Mouse (Mus musculus): ENCODE measurements around the gene 4930470P17Rik. TPM values are rescaled to one million over a fixed set of nuclear protein-coding genes. Genes with fewer than 3 reads are reported as not detected.

Gene 4930470P17Rik
- polyA plus RNA-seq (2014; fragmentation: Nextera tagmentation; extraction: Ambion mirVana): not detected in 2 replicates

DNA sequence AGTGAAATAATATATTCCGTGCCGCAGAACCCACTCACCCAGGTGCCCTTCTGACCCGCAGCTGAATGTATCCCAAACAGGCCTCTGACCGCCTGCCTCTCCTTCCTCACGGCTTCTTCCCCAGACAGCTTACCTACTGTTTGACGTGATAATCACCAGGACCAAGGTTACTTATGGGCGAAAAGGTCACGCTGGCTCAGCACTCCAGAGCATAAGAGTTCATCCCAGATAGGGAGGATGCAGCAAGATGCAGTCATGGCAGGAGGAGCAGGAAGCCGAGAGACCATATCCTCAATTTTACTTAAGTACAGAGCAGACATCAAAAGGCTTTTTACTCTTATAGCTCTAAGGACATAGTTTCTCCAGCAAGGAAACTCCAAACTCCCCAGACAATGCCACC lies at the start of gene 4930470P17Rik:
TSS of gene 4930470P17Rik (minus strand) at position 101 of the 400 bp plus-strand sequence.
- no peak within 1 kb of the TSS for H3K4me3 ChIP-seq (ENCODE audit: low read depth, low read length)
- H3K9ac ChIP-seq (ENCODE audit: low read length): no peak within 1 kb of the TSS
- no peaks in the 10 kb centered on the region for H3K9me3 ChIP-seq (ENCODE audit: control insufficient read depth, low read length)
- ATAC-seq (ENCODE audit: insufficient number of reproducible peaks, low FRiP score, low TSS enrichment, low read depth) (no peak), DNase-seq (ENCODE audit: low spot score) (no peak)
- WGBS: 68% methylated on average over 9 of the region's 9 CpGs
- no peak within 1 kb of the TSS for H3K4me2 ChIP-seq (ENCODE audit: low read depth, severe bottlenecking)
- H3K27me3 ChIP-seq (ENCODE audit: control insufficient read depth, insufficient read depth, low read length): no peaks in the 10 kb centered on the region
- no peak within 1 kb of the TSS for H3K27ac ChIP-seq (replicated peaks; ENCODE audit: low read depth, low read length)
- peaks cover 5% of the 10 kb centered on the region for H3K4me1 ChIP-seq (ENCODE audit: control insufficient read depth, insufficient read depth, low read length)
- H3K36me3 ChIP-seq (ENCODE audit: control insufficient read depth, insufficient read depth, low read length): no peaks in the 10 kb centered on the region

DNA sequence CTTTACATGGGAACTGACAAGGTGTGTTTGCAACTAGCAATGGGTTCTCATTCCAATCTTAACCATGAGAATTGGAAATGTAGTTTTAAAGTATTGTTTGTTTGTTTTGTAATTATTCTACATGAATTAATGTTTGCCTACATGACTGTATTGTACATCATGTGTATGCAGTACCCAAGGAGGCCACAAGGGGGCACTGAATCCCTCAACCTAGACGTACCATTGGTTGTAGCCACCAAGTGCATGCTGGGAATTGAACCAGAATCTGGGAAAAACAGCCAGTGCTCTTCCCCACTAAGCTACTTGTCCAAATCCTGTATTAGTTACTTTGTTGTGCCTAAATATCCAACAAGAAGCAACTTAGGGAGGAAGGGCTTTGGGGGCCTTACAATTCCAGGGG lies 49.7 kb upstream of the 4930470P17Rik start:
- H3K4me3 ChIP-seq (ENCODE audit: low read depth, low read length): no peak overlapping the region
- no peak overlapping the region for H3K27ac ChIP-seq (replicated peaks; ENCODE audit: low read depth, low read length)
- DNase-seq (ENCODE audit: low spot score): no peak
- no peak overlapping the region for H3K9ac ChIP-seq (ENCODE audit: low read length)
- ATAC-seq (ENCODE audit: insufficient number of reproducible peaks, low FRiP score, low TSS enrichment, low read depth): no peak
- WGBS: 83% methylated on average over 1 of the region's 1 CpGs
- H3K4me2 ChIP-seq (ENCODE audit: low read depth, severe bottlenecking): no peak overlapping the region
- no peaks in the 10 kb centered on the region for H3K36me3 ChIP-seq (ENCODE audit: control insufficient read depth, insufficient read depth, low read length)
- no peaks in the 10 kb centered on the region for H3K4me1 ChIP-seq (ENCODE audit: control insufficient read depth, insufficient read depth, low read length)
- H3K9me3 ChIP-seq (ENCODE audit: control insufficient read depth, low read length): no peaks in the 10 kb centered on the region
- H3K27me3 ChIP-seq (ENCODE audit: control insufficient read depth, insufficient read depth, low read length): no peaks in the 10 kb centered on the region

DNA sequence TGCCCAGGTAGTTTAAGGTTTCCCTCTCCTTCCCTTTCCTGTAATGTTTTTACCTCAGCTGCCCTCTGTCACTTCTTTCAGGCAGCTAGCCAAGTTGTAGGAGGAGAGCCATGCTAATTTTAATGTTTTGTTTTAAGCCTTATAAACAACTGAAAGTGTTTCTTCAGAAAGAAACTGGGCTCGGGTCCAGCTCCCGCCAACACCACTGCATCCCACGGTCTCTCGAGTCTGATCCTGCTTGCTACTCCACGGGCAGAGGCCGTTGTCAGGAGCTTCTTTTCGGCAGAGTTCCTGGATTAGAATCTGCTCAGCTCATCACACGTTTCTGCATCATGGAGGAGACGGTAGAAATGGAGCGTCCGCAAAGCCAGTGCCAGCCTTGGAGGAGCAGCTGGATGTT lies 46.7 kb upstream of the 4930470P17Rik start:
- ATAC-seq (ENCODE audit: insufficient number of reproducible peaks, low FRiP score, low TSS enrichment, low read depth) (no peak), DNase-seq (ENCODE audit: low spot score) (no peak)
- Histone ChIP-seq H3K27me3 (ENCODE audit: control insufficient read depth, insufficient read depth, low read length) (no peaks in the 10 kb centered on the region), H3K4me2 (ENCODE audit: low read depth, severe bottlenecking) (no peak overlapping the region), H3K9me3 (ENCODE audit: control insufficient read depth, low read length) (no peaks in the 10 kb centered on the region), H3K4me1 (ENCODE audit: control insufficient read depth, insufficient read depth, low read length) (no peaks in the 10 kb centered on the region), H3K36me3 (ENCODE audit: control insufficient read depth, insufficient read depth, low read length) (no peaks in the 10 kb centered on the region), H3K27ac (replicated peaks; ENCODE audit: low read depth, low read length) (no peak overlapping the region), H3K4me3 (ENCODE audit: low read depth, low read length) (no peak overlapping the region), H3K9ac (ENCODE audit: low read length) (no peak overlapping the region)
- WGBS: 91% methylated on average over 11 of the region's 11 CpGs

DNA sequence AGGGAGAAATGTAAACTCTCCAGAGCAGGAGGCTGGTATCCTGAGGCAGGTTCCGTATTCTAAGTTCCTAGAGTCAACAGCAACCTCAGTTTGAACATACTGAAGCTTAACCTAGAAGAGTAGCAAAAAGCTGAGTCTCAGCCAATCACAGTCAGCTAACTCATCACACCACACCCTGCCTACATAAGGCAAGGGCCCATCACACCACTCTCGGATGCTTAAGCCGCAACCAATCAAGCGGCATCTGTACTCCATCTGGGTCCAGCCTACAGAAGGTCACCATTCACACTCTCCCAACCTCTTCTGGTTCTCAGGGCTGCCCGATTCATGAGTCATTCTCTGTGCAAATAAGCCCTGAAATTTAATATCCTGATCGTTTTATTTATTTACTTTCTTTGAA lies 44.4 kb upstream of the 4930470P17Rik start:
- Histone ChIP-seq H3K27me3 (ENCODE audit: control insufficient read depth, insufficient read depth, low read length) (no peaks in the 10 kb centered on the region), H3K4me3 (ENCODE audit: low read depth, low read length) (no peak overlapping the region), H3K27ac (replicated peaks; ENCODE audit: low read depth, low read length) (no peak overlapping the region), H3K36me3 (ENCODE audit: control insufficient read depth, insufficient read depth, low read length) (no peaks in the 10 kb centered on the region), H3K4me2 (ENCODE audit: low read depth, severe bottlenecking) (no peak overlapping the region), H3K4me1 (ENCODE audit: control insufficient read depth, insufficient read depth, low read length) (no peaks in the 10 kb centered on the region), H3K9ac (ENCODE audit: low read length) (no peak overlapping the region), H3K9me3 (ENCODE audit: control insufficient read depth, low read length) (no peaks in the 10 kb centered on the region)
- whole genome bisulfite sequencing: 91% methylated on average over 6 of the region's 6 CpGs
- DNase-seq (ENCODE audit: low spot score) (no peak), ATAC-seq (ENCODE audit: insufficient number of reproducible peaks, low FRiP score, low TSS enrichment, low read depth) (no peak)

DNA sequence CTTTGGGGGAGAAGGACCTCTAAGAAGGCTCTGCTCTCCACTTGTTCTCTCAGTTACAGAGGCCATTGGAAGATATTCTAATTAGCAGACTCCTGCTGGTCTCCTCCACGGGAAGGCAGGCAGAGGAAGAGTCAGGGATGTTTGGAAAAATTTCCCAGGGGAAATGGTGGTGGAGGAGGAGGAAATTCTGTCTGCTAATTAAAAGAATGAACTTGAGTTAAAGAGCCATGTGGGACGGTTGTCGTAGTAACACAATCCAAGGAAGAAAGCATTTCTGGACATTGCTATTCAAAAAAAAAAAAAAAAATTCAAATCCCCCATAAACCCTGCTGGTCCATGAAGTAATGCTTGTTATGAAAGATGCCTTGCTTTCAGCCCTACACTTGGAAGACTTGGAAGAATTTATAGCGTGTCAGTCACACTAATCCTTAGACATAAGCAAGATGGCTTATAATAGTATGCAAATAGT lies 40.6 kb upstream of the 4930470P17Rik start:
- Histone ChIP-seq H3K9ac (ENCODE audit: low read length) (no peak overlapping the region), H3K9me3 (ENCODE audit: control insufficient read depth, low read length) (no peaks in the 10 kb centered on the region), H3K27ac (replicated peaks; ENCODE audit: low read depth, low read length) (no peak overlapping the region), H3K4me1 (ENCODE audit: control insufficient read depth, insufficient read depth, low read length) (no peaks in the 10 kb centered on the region), H3K36me3 (ENCODE audit: control insufficient read depth, insufficient read depth, low read length) (no peaks in the 10 kb centered on the region), H3K27me3 (ENCODE audit: control insufficient read depth, insufficient read depth, low read length) (no peaks in the 10 kb centered on the region), H3K4me3 (ENCODE audit: low read depth, low read length) (no peak overlapping the region), H3K4me2 (ENCODE audit: low read depth, severe bottlenecking) (no peak overlapping the region)
- WGBS: 62% methylated on average over 4 of the region's 4 CpGs
- no peak for DNase-seq (ENCODE audit: low spot score)
- ATAC-seq (ENCODE audit: insufficient number of reproducible peaks, low FRiP score, low TSS enrichment, low read depth): no peak

DNA sequence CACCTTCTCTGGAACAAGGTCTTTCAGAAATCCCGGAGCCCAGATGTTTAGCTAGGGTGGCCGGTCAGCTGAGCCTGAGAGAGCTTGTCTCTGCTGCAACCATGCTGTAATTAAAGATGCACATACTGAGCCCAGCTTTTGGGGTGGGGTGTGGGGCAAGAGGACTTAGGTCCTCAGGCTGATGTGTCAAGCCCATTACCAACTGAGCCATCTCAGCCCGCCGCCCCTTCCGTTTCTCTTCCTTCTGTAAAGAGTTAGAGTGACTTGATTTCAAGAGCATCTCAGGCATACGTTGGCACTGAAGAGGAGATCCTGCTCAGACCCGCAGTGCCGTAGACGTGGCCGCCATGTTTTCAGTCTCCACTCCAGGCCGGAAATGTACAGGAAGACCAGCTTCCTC lies 38.5 kb upstream of the 4930470P17Rik start:
- DNase-seq (ENCODE audit: low spot score): no peak
- Histone ChIP-seq H3K27me3 (ENCODE audit: control insufficient read depth, insufficient read depth, low read length) (no peaks in the 10 kb centered on the region), H3K9me3 (ENCODE audit: control insufficient read depth, low read length) (no peaks in the 10 kb centered on the region), H3K4me3 (ENCODE audit: low read depth, low read length) (no peak overlapping the region), H3K27ac (replicated peaks; ENCODE audit: low read depth, low read length) (no peak overlapping the region), H3K9ac (ENCODE audit: low read length) (no peak overlapping the region), H3K36me3 (ENCODE audit: control insufficient read depth, insufficient read depth, low read length) (no peaks in the 10 kb centered on the region), H3K4me1 (ENCODE audit: control insufficient read depth, insufficient read depth, low read length) (no peaks in the 10 kb centered on the region), H3K4me2 (ENCODE audit: low read depth, severe bottlenecking) (no peak overlapping the region)
- ATAC-seq (ENCODE audit: insufficient number of reproducible peaks, low FRiP score, low TSS enrichment, low read depth): no peak
- 86% methylated on average over 11 of the region's 11 CpGs for WGBS

DNA sequence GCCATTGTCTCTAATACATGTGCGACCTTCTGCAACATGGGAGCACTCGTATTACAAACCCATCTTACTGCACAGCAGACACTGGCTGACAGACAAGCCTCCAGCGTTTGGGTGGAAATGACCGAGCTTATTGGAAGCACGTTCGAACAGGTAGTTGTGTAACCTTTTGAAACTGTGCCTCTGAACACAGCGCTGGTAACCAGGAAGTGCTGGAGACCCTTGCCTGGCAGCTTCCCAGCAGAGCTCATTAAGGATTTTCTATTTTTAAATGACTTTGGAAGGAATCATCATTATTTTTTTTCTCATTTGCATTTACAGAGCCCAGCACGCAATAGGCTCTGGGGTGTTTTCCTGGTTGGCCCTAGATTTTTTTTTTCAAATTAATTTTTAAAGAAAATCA lies 36.9 kb upstream of the 4930470P17Rik start:
- Histone ChIP-seq H3K4me2 (ENCODE audit: low read depth, severe bottlenecking) (no peak overlapping the region), H3K4me1 (ENCODE audit: control insufficient read depth, insufficient read depth, low read length) (peaks cover 5% of the 10 kb centered on the region; the same call in 1 of the 2 replicates), H3K27me3 (ENCODE audit: control insufficient read depth, insufficient read depth, low read length) (no peaks in the 10 kb centered on the region), H3K4me3 (ENCODE audit: low read depth, low read length) (no peak overlapping the region), H3K36me3 (ENCODE audit: control insufficient read depth, insufficient read depth, low read length) (no peaks in the 10 kb centered on the region), H3K9me3 (ENCODE audit: control insufficient read depth, low read length) (no peaks in the 10 kb centered on the region), H3K27ac (replicated peaks; ENCODE audit: low read depth, low read length) (no peak overlapping the region), H3K9ac (ENCODE audit: low read length) (no peak overlapping the region)
- 64% methylated on average over 8 of the region's 8 CpGs for WGBS
- ATAC-seq (ENCODE audit: insufficient number of reproducible peaks, low FRiP score, low TSS enrichment, low read depth) (no peak), DNase-seq (ENCODE audit: low spot score) (no peak)

DNA sequence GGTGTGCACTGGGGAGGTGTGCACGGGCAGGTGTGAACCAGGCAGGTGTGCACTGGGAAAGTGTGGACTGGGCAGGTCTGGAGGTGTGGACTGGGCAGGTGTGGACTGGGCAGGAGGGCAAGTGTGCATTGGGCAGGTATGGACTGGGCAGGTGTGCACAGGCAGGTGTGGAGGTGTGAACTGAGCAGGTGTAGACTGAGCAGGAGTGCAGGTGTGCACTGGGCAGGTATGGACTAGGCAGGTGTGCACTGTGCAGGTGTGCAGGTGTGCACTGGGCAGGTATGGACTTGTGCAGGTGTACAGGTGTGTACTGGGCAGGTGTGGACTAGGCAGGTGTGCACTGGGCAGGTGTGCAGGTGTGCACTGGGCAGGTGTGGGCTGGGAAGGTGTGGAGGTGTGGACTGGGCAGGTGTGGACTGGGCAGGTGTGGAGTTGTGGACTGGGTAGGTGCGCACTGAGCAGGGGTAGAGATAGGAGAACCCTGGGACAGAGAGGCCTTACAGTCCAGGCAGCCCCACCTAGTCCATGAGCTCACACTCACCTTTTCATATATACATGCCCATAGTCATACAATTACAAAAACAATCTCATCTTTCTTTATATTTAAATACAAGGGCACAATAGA lies 31.3 kb upstream of the 4930470P17Rik start:
- H3K27ac ChIP-seq (replicated peaks; ENCODE audit: low read depth, low read length): no peak overlapping the region
- H3K4me2 ChIP-seq (ENCODE audit: low read depth, severe bottlenecking): no peak overlapping the region
- peaks cover 5% of the 10 kb centered on the region; the same call in 1 of the 2 replicates for H3K4me1 ChIP-seq (ENCODE audit: control insufficient read depth, insufficient read depth, low read length)
- H3K4me3 ChIP-seq (ENCODE audit: low read depth, low read length): no peak overlapping the region
- no peaks in the 10 kb centered on the region for H3K36me3 ChIP-seq (ENCODE audit: control insufficient read depth, insufficient read depth, low read length)
- no peaks in the 10 kb centered on the region for H3K9me3 ChIP-seq (ENCODE audit: control insufficient read depth, low read length)
- H3K9ac ChIP-seq (ENCODE audit: low read length): no peak overlapping the region
- ATAC-seq (ENCODE audit: insufficient number of reproducible peaks, low FRiP score, low TSS enrichment, low read depth): peak; percentile 76; the same call in 1 of the 2 replicates
- no peaks in the 10 kb centered on the region for H3K27me3 ChIP-seq (ENCODE audit: control insufficient read depth, insufficient read depth, low read length)
- no peak for DNase-seq (ENCODE audit: low spot score)
- WGBS: 94% methylated on average over 2 of the region's 2 CpGs

DNA sequence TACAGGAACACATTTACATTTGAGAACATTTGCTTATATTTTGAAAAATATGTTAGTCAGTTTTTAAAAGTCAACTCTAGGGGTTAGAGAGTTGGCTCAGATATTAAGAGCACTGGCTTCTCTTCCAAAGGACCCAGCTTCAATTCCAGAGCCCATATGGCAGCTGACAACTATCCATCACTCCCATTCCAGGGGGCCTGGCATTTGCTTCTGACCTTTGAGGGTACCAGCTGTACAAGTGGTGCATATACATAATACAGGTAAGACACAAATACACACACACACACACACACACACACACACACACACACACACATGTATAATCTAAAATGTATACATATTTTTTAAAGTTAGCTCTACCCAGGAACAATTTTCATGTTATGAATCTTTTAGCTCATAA lies 30.6 kb upstream of the 4930470P17Rik start:
- H3K27ac ChIP-seq (replicated peaks; ENCODE audit: low read depth, low read length): no peak overlapping the region
- no peak overlapping the region for H3K4me2 ChIP-seq (ENCODE audit: low read depth, severe bottlenecking)
- no peak overlapping the region for H3K4me3 ChIP-seq (ENCODE audit: low read depth, low read length)
- no peaks in the 10 kb centered on the region for H3K9me3 ChIP-seq (ENCODE audit: control insufficient read depth, low read length)
- DNase-seq (ENCODE audit: low spot score) (no peak), ATAC-seq (ENCODE audit: insufficient number of reproducible peaks, low FRiP score, low TSS enrichment, low read depth) (no peak)
- H3K36me3 ChIP-seq (ENCODE audit: control insufficient read depth, insufficient read depth, low read length): no peaks in the 10 kb centered on the region
- H3K27me3 ChIP-seq (ENCODE audit: control insufficient read depth, insufficient read depth, low read length): no peaks in the 10 kb centered on the region
- peaks cover 5% of the 10 kb centered on the region; the same call in 1 of the 2 replicates for H3K4me1 ChIP-seq (ENCODE audit: control insufficient read depth, insufficient read depth, low read length)
- H3K9ac ChIP-seq (ENCODE audit: low read length): no peak overlapping the region

All from limb, embryonic 11.5 days (tissue).